Mouse (Mus musculus): ENCODE results near the gene Gm6710. TPM values are rescaled to one million over a fixed set of nuclear protein-coding genes. Genes with fewer than 3 reads are reported as not detected.

The Gm6710 gene
- total RNA-seq (2017) = 6.0 and 8.1 TPM in 2 replicates

GRCm38 (mm10) chr2:175869024-175869423 lies at the start of gene Gm6710:
Gene Gm6710 (plus strand): TSS chr2:175869219.
- ATAC-seq (replicated peaks in 1 of 2; ENCODE audit: insufficient read depth in 1 of 2, low FRiP score in 2 of 2, low TSS enrichment in 1 of 2, low read depth in 1 of 2, poor library complexity in 2 of 2, severe bottlenecking in 2 of 2) = peak in 1 of 2 experiments; percentile 67; a peak in 1 of 4 replicates

Other genes with a start within 250 kb of the Gm6710 start
- gene Gm11007, start 225.2 kb upstream of the Gm6710 start, total RNA-seq (2017) = 29.9 TPM in 1 of 2 replicates, not detected in the other
- gene Zfp969, start 165.6 kb upstream of the Gm6710 start, total RNA-seq (2017) = 19.0 TPM in 1 of 2 replicates, not detected in the other
- 29.9 TPM in 1 of 2 replicates, not detected in the other for gene Gm2007, start 127.7 kb upstream of the Gm6710 start, total RNA-seq (2017)
- 8.7 and 14.2 TPM in 2 replicates for gene Gm14288, start 68.1 kb upstream of the Gm6710 start, total RNA-seq (2017)
- 22.6 and 25.2 TPM in 2 replicates for gene Zfp966, start 61.9 kb downstream of the Gm6710 start, total RNA-seq (2017)
- gene Gm2026, start 96.1 kb downstream of the Gm6710 start, total RNA-seq (2017) = 19.6 TPM in 1 of 2 replicates, not detected in the other